Mouse (Mus musculus): Measurements from ENCODE around the gene Bcl9.

- TF ChIP-seq CTCF (IDR thresholded peaks at IDR 0.05; ENCODE audit: borderline replicate concordance, insufficient read depth, low read length): no peak
- TF ChIP-seq POLR2A (IDR thresholded peaks at IDR 0.05; ENCODE audit: low read depth, low read length): no peak
Observed at GRCm38 (mm10) chr3:97228020-97228419, 69.7 kb downstream of the Bcl9 start.
